Mouse (Mus musculus): ENCODE measurements at regions not wholly inside any gene's neighbourhood (a gene's known extent, or its start where the extent isn't known, plus 50 kb on each side); places are given as distances from the start of the nearest gene placed in this dataset.

DNA sequence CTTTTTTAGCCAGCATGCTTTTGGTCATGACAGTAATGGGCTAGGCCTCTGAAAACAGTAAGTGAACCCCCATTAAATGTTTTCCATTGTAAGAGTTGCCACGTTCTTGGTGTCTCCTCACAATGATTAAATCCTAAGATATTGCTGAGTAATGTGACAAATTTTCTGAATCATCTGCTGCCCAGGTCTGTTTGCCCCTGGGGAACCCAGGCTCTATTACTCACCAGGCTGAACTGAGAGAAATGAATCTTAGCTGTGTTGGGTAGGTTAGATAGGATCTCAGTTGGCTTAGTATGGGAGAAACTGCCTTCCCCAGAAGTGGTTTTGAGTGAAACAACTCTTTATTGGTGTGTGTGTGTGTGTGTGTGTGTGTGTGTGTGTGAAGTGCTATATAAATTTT is 314.3 kb upstream of the Pdcd1 start:
- ATAC-seq: no peak
- no peaks in the 10 kb centered on the region for H3K9me3 ChIP-seq (ENCODE audit: control insufficient read depth)
- no peak for TF ChIP-seq CTCF (IDR thresholded peaks at IDR 0.05; ENCODE audit: low read depth)
- no peaks in the 10 kb centered on the region for H3K4me1 ChIP-seq (replicated peaks; ENCODE audit: control insufficient read depth, insufficient read depth, low read length)
- H3K27me3 ChIP-seq (replicated peaks; ENCODE audit: control insufficient read depth, insufficient read depth, low read length): no peaks in the 10 kb centered on the region
- no peak overlapping the region for H3K9ac ChIP-seq (ENCODE audit: low read depth, low read length)
- no peak overlapping the region for H3K27ac ChIP-seq (ENCODE audit: low read depth, low read length)
- no peaks in the 10 kb centered on the region for H3K36me3 ChIP-seq (ENCODE audit: control insufficient read depth, insufficient read depth)
- no peak overlapping the region for H3K4me2 ChIP-seq (replicated peaks; ENCODE audit: low read depth)
- 76% methylated on average over 1 of the region's 1 CpGs for WGBS
- H3K4me3 ChIP-seq (ENCODE audit: low read depth, low read length): no peak overlapping the region

DNA sequence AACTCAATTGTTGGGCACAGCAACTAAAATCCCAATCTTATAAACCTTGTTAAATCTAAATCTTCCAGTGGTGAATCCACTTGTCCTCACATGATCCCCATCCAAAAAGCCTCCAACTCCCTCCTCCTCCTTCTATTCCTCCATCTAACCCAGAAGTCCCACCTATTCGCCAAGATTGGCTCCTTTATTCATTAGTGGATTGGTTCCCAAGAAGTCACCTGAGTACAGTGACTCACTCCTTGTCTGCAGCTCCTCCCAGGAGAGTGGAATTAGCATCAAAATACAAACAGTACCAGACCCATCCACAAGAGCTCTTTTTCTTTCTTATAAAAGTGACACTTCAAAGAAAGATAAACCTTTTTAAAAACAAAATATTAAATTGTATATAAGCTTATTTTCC is 304.6 kb upstream of the Pdcd1 start:
- H3K9me3 ChIP-seq (ENCODE audit: control insufficient read depth): no peaks in the 10 kb centered on the region
- no peaks in the 10 kb centered on the region for H3K36me3 ChIP-seq (ENCODE audit: control insufficient read depth, insufficient read depth)
- WGBS: 71% methylated on average over 1 of the region's 1 CpGs
- no peaks in the 10 kb centered on the region for H3K27me3 ChIP-seq (replicated peaks; ENCODE audit: control insufficient read depth, insufficient read depth, low read length)
- no peak overlapping the region for H3K4me2 ChIP-seq (replicated peaks; ENCODE audit: low read depth)
- H3K4me3 ChIP-seq (ENCODE audit: low read depth, low read length): no peak overlapping the region
- no peaks in the 10 kb centered on the region for H3K4me1 ChIP-seq (replicated peaks; ENCODE audit: control insufficient read depth, insufficient read depth, low read length)
- H3K27ac ChIP-seq (ENCODE audit: low read depth, low read length): no peak overlapping the region
- TF ChIP-seq CTCF (IDR thresholded peaks at IDR 0.05; ENCODE audit: low read depth): no peak
- ATAC-seq: no peak
- no peak overlapping the region for H3K9ac ChIP-seq (ENCODE audit: low read depth, low read length)

DNA sequence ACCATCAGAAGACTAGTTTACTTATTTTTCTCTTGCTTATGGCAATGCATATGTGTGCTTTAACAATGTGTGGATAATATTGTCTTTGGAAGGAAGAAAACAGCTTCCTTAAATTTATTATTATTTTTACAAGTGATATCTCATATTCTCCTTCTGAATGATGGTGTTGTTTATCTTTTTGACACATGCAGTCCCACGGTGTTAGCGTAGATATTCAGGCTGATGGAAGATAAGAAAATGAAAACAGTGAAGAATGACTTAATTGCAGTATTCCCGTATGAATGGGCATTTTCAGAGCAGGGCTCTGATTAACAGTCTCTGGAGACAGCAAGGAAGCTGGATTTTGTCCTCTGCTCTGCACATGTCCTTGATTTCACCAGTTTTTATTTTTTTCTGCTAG is 303.5 kb upstream of the Pdcd1 start:
- Histone ChIP-seq H3K4me1 (replicated peaks; ENCODE audit: control insufficient read depth, insufficient read depth, low read length) (no peaks in the 10 kb centered on the region), H3K27me3 (replicated peaks; ENCODE audit: control insufficient read depth, insufficient read depth, low read length) (no peaks in the 10 kb centered on the region), H3K4me3 (ENCODE audit: low read depth, low read length) (no peak overlapping the region), H3K9me3 (ENCODE audit: control insufficient read depth) (no peaks in the 10 kb centered on the region), H3K27ac (ENCODE audit: low read depth, low read length) (no peak overlapping the region), H3K4me2 (replicated peaks; ENCODE audit: low read depth) (no peak overlapping the region), H3K36me3 (ENCODE audit: control insufficient read depth, insufficient read depth) (no peaks in the 10 kb centered on the region), H3K9ac (ENCODE audit: low read depth, low read length) (no peak overlapping the region)
- 34% methylated on average over 3 of the region's 3 CpGs for WGBS
- no peak for ATAC-seq
- no peak for TF ChIP-seq CTCF (IDR thresholded peaks at IDR 0.05; ENCODE audit: low read depth)

DNA sequence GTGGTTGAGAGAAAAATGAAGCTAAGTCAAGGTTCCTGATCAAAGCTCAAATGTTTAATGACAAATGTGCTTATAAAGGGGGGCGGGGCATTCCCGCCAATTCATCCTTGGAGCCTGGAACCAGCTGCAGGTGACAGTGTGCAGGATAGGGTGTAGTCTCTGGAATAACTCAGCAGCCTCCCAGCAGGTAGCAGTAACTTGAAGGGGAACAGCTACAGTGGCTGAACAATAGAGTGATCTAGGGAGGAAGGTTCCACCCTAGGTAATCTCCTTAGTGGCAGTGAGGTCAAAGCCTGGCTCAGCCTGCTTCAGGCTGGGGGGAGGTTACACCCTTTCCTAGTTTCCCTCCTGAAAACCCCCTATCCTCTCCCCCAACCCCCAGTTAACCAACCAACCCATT is 290.2 kb upstream of the Pdcd1 start:
- 95% methylated on average over 2 of the region's 2 CpGs for WGBS
- H3K9me3 ChIP-seq (ENCODE audit: control insufficient read depth): no peaks in the 10 kb centered on the region
- no peaks in the 10 kb centered on the region for H3K27me3 ChIP-seq (replicated peaks; ENCODE audit: control insufficient read depth, insufficient read depth, low read length)
- H3K27ac ChIP-seq (ENCODE audit: low read depth, low read length): no peak overlapping the region
- ATAC-seq: no peak
- H3K4me2 ChIP-seq (replicated peaks; ENCODE audit: low read depth): no peak overlapping the region
- no peaks in the 10 kb centered on the region for H3K4me1 ChIP-seq (replicated peaks; ENCODE audit: control insufficient read depth, insufficient read depth, low read length)
- H3K4me3 ChIP-seq (ENCODE audit: low read depth, low read length): no peak overlapping the region
- H3K9ac ChIP-seq (ENCODE audit: low read depth, low read length): no peak overlapping the region
- H3K36me3 ChIP-seq (ENCODE audit: control insufficient read depth, insufficient read depth): no peaks in the 10 kb centered on the region
- TF ChIP-seq CTCF (IDR thresholded peaks at IDR 0.05; ENCODE audit: low read depth): no peak

DNA sequence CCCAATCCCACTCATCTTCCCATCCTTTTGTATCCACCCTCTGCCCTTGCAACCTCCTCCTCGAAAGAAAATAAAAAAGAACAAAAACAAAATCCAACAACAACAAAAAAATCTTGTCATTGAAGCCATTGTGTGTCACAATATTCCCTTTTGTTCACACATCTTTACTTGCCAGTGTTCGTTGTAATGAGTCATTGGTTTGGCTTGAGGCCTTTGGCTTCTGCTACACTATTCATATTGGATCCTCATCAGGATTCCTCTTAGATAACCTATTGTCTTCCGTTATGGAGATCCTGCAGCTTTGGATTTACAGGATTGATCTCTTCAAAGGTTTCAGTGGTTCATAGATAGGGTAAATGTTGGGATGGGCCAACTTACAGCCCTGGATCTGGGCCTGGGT is 288.9 kb upstream of the Pdcd1 start:
- H3K9ac ChIP-seq (ENCODE audit: low read depth, low read length): no peak overlapping the region
- WGBS: 85% methylated on average over 3 of the region's 3 CpGs

DNA sequence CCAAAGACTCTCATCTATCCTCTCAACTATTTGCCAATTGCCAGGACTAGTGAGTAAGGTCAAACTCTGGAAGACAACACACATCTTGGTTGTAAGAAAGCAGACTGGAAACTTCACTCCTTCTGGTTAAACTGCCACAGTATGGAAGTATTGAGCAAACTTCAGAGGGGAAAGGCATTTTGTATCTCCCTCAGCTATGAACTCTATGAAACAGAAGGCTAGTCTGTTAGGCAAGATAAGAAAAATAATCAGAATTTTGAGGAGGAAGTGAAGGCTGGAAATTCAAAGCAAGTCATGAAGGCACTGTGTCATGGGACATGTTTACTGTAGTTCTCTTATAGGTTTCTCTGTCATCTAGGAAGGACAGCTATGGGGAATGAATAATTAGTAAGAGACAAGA is 265.7 kb upstream of the Pdcd1 start:
- Histone ChIP-seq H3K4me3 (ENCODE audit: low read depth, low read length) (no peak overlapping the region), H3K4me1 (replicated peaks; ENCODE audit: control insufficient read depth, insufficient read depth, low read length) (no peaks in the 10 kb centered on the region), H3K36me3 (ENCODE audit: control insufficient read depth, insufficient read depth) (no peaks in the 10 kb centered on the region), H3K27ac (ENCODE audit: low read depth, low read length) (no peak overlapping the region), H3K9ac (ENCODE audit: low read depth, low read length) (no peak overlapping the region), H3K27me3 (replicated peaks; ENCODE audit: control insufficient read depth, insufficient read depth, low read length) (no peaks in the 10 kb centered on the region), H3K9me3 (ENCODE audit: control insufficient read depth) (no peaks in the 10 kb centered on the region), H3K4me2 (replicated peaks; ENCODE audit: low read depth) (no peak overlapping the region)
- no peak for ATAC-seq
- no peak for TF ChIP-seq CTCF (IDR thresholded peaks at IDR 0.05; ENCODE audit: low read depth)

More for the DNA sequence above, 288.9 kb upstream of the Pdcd1 start:
- H3K9me3 ChIP-seq (ENCODE audit: control insufficient read depth): no peaks in the 10 kb centered on the region
- no peak overlapping the region for H3K4me2 ChIP-seq (replicated peaks; ENCODE audit: low read depth)
- no peak for ATAC-seq
- no peak for TF ChIP-seq CTCF (IDR thresholded peaks at IDR 0.05; ENCODE audit: low read depth)
- H3K36me3 ChIP-seq (ENCODE audit: control insufficient read depth, insufficient read depth): no peaks in the 10 kb centered on the region
- H3K4me3 ChIP-seq (ENCODE audit: low read depth, low read length): no peak overlapping the region
- no peak overlapping the region for H3K27ac ChIP-seq (ENCODE audit: low read depth, low read length)
- H3K4me1 ChIP-seq (replicated peaks; ENCODE audit: control insufficient read depth, insufficient read depth, low read length): no peaks in the 10 kb centered on the region
- H3K27me3 ChIP-seq (replicated peaks; ENCODE audit: control insufficient read depth, insufficient read depth, low read length): no peaks in the 10 kb centered on the region

DNA sequence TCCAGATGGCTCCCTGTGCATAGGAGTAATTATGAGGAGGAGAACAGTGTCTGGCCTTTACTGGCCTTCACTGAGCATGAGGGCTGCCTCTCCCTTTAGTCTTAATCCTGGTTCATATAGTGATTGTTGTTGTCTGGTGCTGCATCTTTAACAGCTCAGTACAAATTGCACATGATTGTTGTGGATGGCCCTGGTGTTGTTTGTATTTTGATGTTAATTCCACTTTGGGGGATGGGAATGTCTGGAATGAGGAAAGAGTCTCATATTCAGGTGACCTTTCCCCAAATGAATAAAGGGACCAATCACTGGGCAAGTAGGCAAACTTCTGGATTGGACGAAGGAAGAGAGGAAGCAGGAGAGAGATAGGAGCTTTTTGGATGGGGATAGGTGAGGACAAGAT is 246.0 kb upstream of the Pdcd1 start:
- Histone ChIP-seq H3K9me3 (ENCODE audit: control insufficient read depth) (no peaks in the 10 kb centered on the region), H3K4me1 (replicated peaks; ENCODE audit: control insufficient read depth, insufficient read depth, low read length) (no peaks in the 10 kb centered on the region), H3K36me3 (ENCODE audit: control insufficient read depth, insufficient read depth) (no peaks in the 10 kb centered on the region), H3K4me3 (ENCODE audit: low read depth, low read length) (no peak overlapping the region), H3K9ac (ENCODE audit: low read depth, low read length) (no peak overlapping the region), H3K27ac (ENCODE audit: low read depth, low read length) (no peak overlapping the region), H3K4me2 (replicated peaks; ENCODE audit: low read depth) (no peak overlapping the region), H3K27me3 (replicated peaks; ENCODE audit: control insufficient read depth, insufficient read depth, low read length) (no peaks in the 10 kb centered on the region)
- 90% methylated on average over 1 of the region's 1 CpGs for WGBS
- TF ChIP-seq CTCF (IDR thresholded peaks at IDR 0.05; ENCODE audit: low read depth): no peak
- ATAC-seq: no peak
